Comparison of ENCODE assay signal across 10 mouse cellular contexts in the genomic region with DNA sequence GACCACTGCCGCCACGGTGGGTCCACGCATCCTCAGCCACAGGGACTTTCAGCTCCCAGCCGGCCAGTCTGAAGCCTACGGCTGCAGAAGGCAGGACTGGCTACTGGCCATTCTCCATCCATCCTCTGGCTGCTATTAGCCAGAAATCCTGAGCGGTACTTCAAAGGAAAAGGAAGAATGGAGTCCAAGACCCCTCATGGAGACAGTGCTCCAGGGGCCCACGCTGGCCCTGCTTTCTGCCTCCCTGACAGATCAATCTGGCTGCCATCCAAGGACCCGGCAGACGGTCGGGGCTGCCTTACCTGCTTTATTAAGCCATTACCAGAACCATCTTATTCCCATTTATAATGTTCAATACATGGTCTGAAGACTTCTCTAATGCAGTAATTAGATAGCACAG.
DNase-seq lines count a peak whose midpoint lies in the region; ATAC-seq lines count a peak whose summit lies in the region.
"Had no signal": no experiment of that assay in that cellular context is flagged by ENCODE, and none has a peak within 500 bp of the region (broad histone marks: within the 10 kb centered on the region; RNA-seq: fewer than 3 reads in every experiment).

No protein-coding gene starts in this region.

- intact Hi-C loops in heart, postnatal 14 days (cut with DNase I), result no loop called here
- intact Hi-C loops in left cerebral cortex, postnatal 36 days (cut with DNase I), result no loop called here

- H3K36me3 ChIP-seq in heart, embryonic 10.5 days, result 0 out of 2 replicates have a peak, but pooled peaks cover 3% of the 10 kb centered on the region
- no peaks in the 10 kb centered on the region for H3K36me3 ChIP-seq in hindbrain, embryonic 12.5 days
- 0 out of 2 replicates have a peak, but pooled peaks cover 5% of the 10 kb centered on the region for H3K36me3 ChIP-seq in midbrain, embryonic 13.5 days
- no peaks in the 10 kb centered on the region for H3K36me3 ChIP-seq in stomach, embryonic 16.5 days (ENCODE audit: control insufficient read depth, insufficient read depth, low read length)
- H3K36me3 ChIP-seq: limb, embryonic 15.5 days had no signal

- H3K4me1 ChIP-seq in heart, embryonic 10.5 days, result peaks cover 23% of the 10 kb centered on the region
- peaks cover 36% of the 10 kb centered on the region for H3K4me1 ChIP-seq in hindbrain, embryonic 12.5 days
- peaks cover 40% of the 10 kb centered on the region for H3K4me1 ChIP-seq in midbrain, embryonic 13.5 days (replicated peaks)
- peaks cover 5% of the 10 kb centered on the region; the same call in 1 of the 2 replicates for H3K4me1 ChIP-seq in stomach, embryonic 16.5 days (ENCODE audit: control insufficient read depth, insufficient read depth, low read length)

- 74% methylated on average over 10 of the region's 10 CpGs for WGBS in heart, embryonic 10.5 days
- 28% methylated on average over 10 of the region's 10 CpGs for WGBS in hindbrain, embryonic 12.5 days
- 32% methylated on average over 10 of the region's 10 CpGs for WGBS in midbrain, embryonic 13.5 days
- 42% methylated on average over 10 of the region's 10 CpGs for WGBS in stomach, embryonic 16.5 days

- H3K9ac ChIP-seq in hindbrain, embryonic 12.5 days, result no peak overlapping the region
- H3K9ac ChIP-seq in midbrain, embryonic 13.5 days (replicated peaks), result no peak overlapping the region
- H3K9ac ChIP-seq in stomach, embryonic 16.5 days (ENCODE audit: low read length), result no peak overlapping the region
- H3K9ac ChIP-seq: limb, embryonic 15.5 days; lung, embryonic 14.5 days had no signal

- H3K27me3 ChIP-seq in heart, embryonic 10.5 days (ENCODE audit: insufficient read depth, poor library complexity, severe bottlenecking), result no peaks in the 10 kb centered on the region
- 0 out of 2 replicates have a peak, but pooled peaks cover 3% of the 10 kb centered on the region for H3K27me3 ChIP-seq in hindbrain, embryonic 12.5 days
- no peaks in the 10 kb centered on the region for H3K27me3 ChIP-seq in midbrain, embryonic 13.5 days
- H3K27me3 ChIP-seq in stomach, embryonic 16.5 days (ENCODE audit: control insufficient read depth, insufficient read depth, low read length), result no peaks in the 10 kb centered on the region
- H3K27me3 ChIP-seq: limb, embryonic 15.5 days had no signal

- H3K4me3 ChIP-seq in heart, embryonic 10.5 days, result no peak overlapping the region
- H3K4me3 ChIP-seq in hindbrain, embryonic 12.5 days, result no peak overlapping the region
- no peak overlapping the region for H3K4me3 ChIP-seq in midbrain, embryonic 13.5 days (replicated peaks)
- H3K4me3 ChIP-seq in stomach, embryonic 16.5 days (replicated peaks; ENCODE audit: low read length), result no peak overlapping the region

- DNase-seq in heart, embryonic 10.5 days (ENCODE audit: low spot score), result no peak
- no peak for DNase-seq in heart, postnatal 14 days
- DNase-seq in left cerebral cortex, postnatal 36 days (ENCODE audit: low spot score in 2 of 2), result no peak
- DNase-seq in layer of hippocampus, adult 9-11 months, result no peak
- DNase-seq: cerebellum, postnatal 36 days had no signal

- peak overlapping the region; percentile 18; the same call in 1 of the 2 replicates for H3K4me2 ChIP-seq in hindbrain, embryonic 12.5 days (replicated peaks)
- no peak overlapping the region for H3K4me2 ChIP-seq in midbrain, embryonic 13.5 days (replicated peaks)
- H3K4me2 ChIP-seq in stomach, embryonic 16.5 days (ENCODE audit: low read depth, low read length), result no peak overlapping the region

- H3K9me3 ChIP-seq in heart, embryonic 10.5 days, result no peaks in the 10 kb centered on the region
- H3K9me3 ChIP-seq in hindbrain, embryonic 12.5 days (replicated peaks), result no peaks in the 10 kb centered on the region
- H3K9me3 ChIP-seq in midbrain, embryonic 13.5 days, result no peaks in the 10 kb centered on the region
- H3K9me3 ChIP-seq in stomach, embryonic 16.5 days (replicated peaks; ENCODE audit: control insufficient read depth, low read length), result no peaks in the 10 kb centered on the region
- H3K9me3 ChIP-seq: limb, embryonic 15.5 days had no signal

- peak; percentile 11; the same call in 1 of the 2 replicates for ATAC-seq in hindbrain, embryonic 12.5 days (ENCODE audit: low FRiP score)
- peak; percentile 19; the same call in 1 of the 2 replicates for ATAC-seq in midbrain, embryonic 13.5 days
- ATAC-seq in stomach, embryonic 16.5 days (ENCODE audit: insufficient read depth, low FRiP score), result no peak

- H3K27ac ChIP-seq in heart, embryonic 10.5 days, result peak overlapping the region; percentile 31; the same call in 1 of the 2 replicates
- H3K27ac ChIP-seq in hindbrain, embryonic 12.5 days, result peak overlapping the region; percentile 69
- H3K27ac ChIP-seq in midbrain, embryonic 13.5 days, result peak overlapping the region; percentile 59
- H3K27ac ChIP-seq in stomach, embryonic 16.5 days (ENCODE audit: low read length), result 0 out of 2 replicates have a peak overlapping the region, but pooled peaks have one; percentile 31
- H3K27ac ChIP-seq: limb, embryonic 15.5 days had no signal
